Mouse (Mus musculus): ENCODE data around the gene Eif1ad.

- TF ChIP-seq CTCF (IDR thresholded peaks at IDR 0.05; ENCODE audit: low read depth): no peak
- TF ChIP-seq EP300 (IDR thresholded peaks at IDR 0.05; ENCODE audit: low read depth): no peak
These were observed 38.6 kb upstream of the Eif1ad start for GRCm38 (mm10) chr19:5327970-5328369.

Measured in liver, postnatal 0 days (tissue).